Mouse (Mus musculus): Measurements from ENCODE around the gene Tmem182.

The Tmem182 gene

DNA sequence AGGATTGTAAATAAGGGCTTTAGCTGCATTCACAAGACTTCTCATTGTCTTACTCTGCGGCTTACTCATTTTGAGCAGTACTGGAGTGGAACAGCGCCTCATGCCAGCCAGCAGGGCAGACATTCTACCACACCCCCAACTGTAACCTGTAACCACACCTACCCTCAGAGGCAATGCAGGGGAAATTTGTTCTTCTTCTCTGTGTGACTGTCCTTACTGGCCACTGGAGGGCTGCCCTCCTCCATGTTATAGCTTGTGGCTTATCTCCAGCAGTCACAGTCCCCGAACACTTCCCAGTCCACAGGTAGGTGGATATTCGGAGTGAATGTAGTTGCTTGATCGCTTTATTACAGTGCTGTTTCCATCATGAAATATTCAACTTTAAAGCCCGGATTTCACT, 59.6 kb downstream of the Tmem182 start:
- DNase-seq (ENCODE audit: low read depth, low spot score): no peak

- no peak for DNase-seq (ENCODE audit: low read depth, low spot score)
Measured at GRCm38 (mm10) chr1:40867106-40867505, 61.7 kb downstream of the Tmem182 start.

DNA sequence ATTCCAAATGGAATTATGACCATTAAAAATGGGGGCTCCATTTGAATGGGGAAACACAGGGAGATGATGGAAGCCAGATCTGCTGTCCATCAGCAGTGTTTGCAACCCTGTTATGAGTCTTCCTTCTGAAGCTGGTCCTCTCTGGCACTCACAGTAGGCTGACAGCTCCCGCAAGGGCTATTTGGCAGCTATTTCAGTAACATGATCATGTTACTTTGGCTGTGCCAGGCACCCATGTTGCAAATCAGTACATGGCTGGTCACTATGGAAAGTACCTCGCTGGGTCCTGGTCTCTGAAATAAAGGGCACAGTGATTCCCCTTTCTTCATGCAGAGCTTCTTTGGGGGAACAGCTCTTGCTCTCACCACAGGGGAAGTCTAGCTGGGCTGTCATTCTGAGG, 62.2 kb downstream of the Tmem182 start:
- DNase-seq (ENCODE audit: low read depth, low spot score): no peak

DNA sequence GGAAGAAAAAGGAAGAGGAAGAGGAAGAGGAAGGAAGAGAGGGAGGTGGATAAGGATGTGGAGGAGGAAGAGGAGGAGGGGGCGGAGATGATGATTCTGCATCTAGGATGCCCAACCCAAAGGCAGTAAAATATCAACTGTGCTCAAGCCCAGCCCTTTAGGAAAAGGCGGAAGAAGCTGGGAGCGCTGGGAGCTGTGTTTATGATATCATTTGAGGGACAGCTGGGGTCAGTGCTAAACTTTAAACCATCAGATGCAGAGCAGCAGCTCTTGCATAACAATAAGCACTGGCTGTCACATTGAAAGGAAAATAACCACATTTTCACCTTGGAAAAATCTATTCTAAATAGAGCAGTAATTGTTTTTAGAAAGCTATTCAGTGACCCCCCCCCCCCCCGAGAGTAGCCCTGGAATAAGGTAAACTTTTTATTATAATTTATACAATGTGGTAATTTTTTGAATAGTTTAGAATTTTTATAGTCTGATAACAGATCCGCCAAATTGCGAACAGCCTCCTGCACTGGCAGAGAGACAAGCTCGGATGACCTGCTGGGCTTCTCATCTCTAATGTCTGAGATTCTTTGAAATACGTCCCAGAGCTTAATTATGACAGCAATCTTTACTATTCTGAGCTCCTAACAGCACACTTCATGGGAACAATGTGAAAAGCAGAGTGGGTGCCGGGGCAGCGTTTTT, 68.5 kb downstream of the Tmem182 start:
- DNase-seq (ENCODE audit: low read depth, low spot score): no peak

- no peak for DNase-seq (ENCODE audit: low read depth, low spot score)
Measured at GRCm38 (mm10) chr1:40874456-40875375, 69.3 kb downstream of the Tmem182 start.

- DNase-seq (ENCODE audit: low read depth, low spot score): peak; percentile 16
Measured at GRCm38 (mm10) chr1:40879051-40879450, 73.7 kb downstream of the Tmem182 start.

GRCm38 (mm10) chr1:40879526-40879925, 74.1 kb downstream of the Tmem182 start:
- no peak for DNase-seq (ENCODE audit: low read depth, low spot score)

- DNase-seq (ENCODE audit: low read depth, low spot score): no peak
Measured at GRCm38 (mm10) chr1:40880527-40880926, 75.1 kb downstream of the Tmem182 start.

DNA sequence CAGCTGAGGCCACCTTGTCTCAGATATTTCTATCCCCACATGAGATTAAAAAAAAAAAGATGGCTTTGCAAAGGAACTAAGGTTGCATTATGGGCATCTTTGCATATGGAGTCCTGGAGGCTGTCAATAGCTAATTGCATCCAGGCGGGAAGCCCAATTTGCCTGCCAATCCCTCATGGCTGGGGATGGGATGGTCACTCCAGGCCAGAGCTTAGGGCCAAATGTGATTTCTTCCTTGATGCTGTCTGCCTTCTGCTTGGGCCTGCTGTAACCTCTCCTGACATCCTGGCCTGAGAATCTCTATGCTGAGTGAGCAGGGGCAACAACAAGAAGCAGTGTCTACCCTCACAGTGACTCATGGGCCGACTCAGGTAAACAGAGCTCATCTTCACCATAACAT, 78.5 kb downstream of the Tmem182 start:
- no peak for DNase-seq (ENCODE audit: low read depth, low spot score)

GRCm38 (mm10) chr1:40884943-40885342, 79.5 kb downstream of the Tmem182 start:
- DNase-seq (ENCODE audit: low read depth, low spot score): no peak

DNA sequence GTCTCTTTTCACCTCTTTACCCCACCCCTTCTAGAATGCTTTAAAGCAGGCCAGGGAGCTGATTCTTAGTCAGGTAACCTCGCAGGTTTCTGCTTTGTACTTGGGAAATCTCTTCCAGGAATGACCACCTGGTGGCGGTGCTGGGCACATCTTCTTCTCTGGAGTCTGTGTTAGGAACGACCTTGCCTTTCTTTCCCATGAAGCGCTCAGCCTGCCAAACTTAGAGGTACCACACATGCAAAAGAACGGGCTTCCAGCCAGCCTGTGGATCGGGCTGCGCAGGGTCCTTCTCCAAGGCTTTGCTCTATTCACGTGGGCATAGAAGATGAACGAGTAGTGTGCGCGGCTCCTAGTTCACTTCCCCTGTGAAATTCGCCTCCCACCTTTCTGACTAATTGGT, 82.3 kb downstream of the Tmem182 start:
- DNase-seq (ENCODE audit: low read depth, low spot score): peak; percentile 17

DNA sequence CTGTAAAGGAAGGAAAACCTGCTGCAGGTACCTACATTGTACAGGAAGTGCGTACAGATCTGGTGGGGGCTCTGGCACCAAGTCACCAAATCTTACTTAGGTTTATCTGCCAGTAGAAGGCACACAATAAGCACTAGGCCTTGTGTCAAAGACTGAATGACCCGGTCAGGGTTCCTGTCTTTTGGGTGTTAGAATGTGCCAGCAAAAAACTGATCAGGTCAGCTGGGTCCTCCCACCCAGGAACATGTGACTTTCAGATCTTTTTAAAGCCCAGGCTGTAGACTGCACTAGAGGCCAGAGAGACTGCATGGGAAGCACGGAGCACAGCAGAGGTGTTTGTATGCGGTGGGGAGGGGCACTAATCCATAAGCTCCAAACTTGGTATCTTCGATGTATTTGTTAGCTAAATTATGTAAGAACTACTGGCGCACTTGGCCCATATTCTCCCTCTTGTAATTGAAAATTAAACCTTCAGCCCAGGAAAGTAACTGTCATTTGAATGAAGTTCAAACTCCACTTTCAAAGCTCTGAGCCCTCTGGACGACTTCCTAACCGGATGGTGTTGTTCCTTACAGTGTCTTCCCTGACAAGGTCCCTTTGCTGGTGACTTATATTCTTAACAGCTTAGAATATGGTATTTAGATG, 83.1 kb downstream of the Tmem182 start:
- no peak for DNase-seq (ENCODE audit: low read depth, low spot score)

- no peak for DNase-seq (ENCODE audit: low read depth, low spot score)
Measured at GRCm38 (mm10) chr1:40889617-40890016, 84.2 kb downstream of the Tmem182 start.

GRCm38 (mm10) chr1:40890246-40890645, 84.8 kb downstream of the Tmem182 start:
- no peak for DNase-seq (ENCODE audit: low read depth, low spot score)

DNA sequence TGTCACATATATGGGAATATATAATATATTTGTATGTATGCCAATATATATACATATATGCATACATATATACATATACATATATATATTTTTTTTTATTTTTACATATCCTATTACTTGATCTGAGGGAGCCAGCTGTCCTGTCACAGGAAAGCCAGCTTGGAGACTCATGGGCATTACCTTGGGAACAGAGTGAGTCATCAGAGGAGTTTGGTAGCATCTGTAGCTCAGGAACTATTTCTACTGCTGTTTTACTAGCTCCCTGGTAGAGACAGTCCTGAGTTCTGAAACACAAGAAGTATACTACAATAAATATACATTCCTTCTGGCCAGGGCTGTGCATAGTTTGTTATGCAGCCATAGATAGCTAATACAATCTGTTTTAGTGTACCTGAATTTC, 98.3 kb downstream of the Tmem182 start:
- no peak for DNase-seq (ENCODE audit: low read depth, low spot score)

Data from retina, postnatal 7 days (tissue).